Mouse (Mus musculus) thymus, adult 2 months (tissue): ENCODE data around the gene Cobll1. TPM values are rescaled to one million over a fixed set of nuclear protein-coding genes. Genes with fewer than 3 reads are reported as not detected.
"Not testable (repeated sequence)": the region's sequence is repeated elsewhere in the genome, so short reads cannot be mapped to it uniquely, and the experiment has no call there.

ENCODE experiments used
- DNase-seq: peaks from one replicate; pipeline ENCODE4 v3.0.0; 2021
- H3K27ac ChIP-seq: fragments of 200-500 bp; 2 replicates; pipeline ENCODE4 v1.5.1; 2012; ENCODE audit warnings: low read length, control low read depth; ENCODE audit not compliant: control insufficient read depth, insufficient read depth
- H3K27me3 ChIP-seq: fragments of 200-500 bp; 2 replicates; pipeline ENCODE4 v1.6.1; 2012; ENCODE audit warnings: mild to moderate bottlenecking, low read length, moderate library complexity, mixed read lengths; ENCODE audit not compliant: control insufficient read depth, insufficient read depth
- H3K36me3 ChIP-seq: fragments of 200-500 bp; 2 replicates; pipeline ENCODE4 v1.6.1; 2012; ENCODE audit warnings: mild to moderate bottlenecking, low read length, moderate library complexity; ENCODE audit not compliant: control insufficient read depth, insufficient read depth
- H3K4me1 ChIP-seq: fragments of 200-500 bp; replicated peaks from 2 replicates; pipeline ENCODE4 v1.6.1; 2012; ENCODE audit warnings: low read length; ENCODE audit not compliant: control insufficient read depth, insufficient read depth
- H3K4me3 ChIP-seq: fragments of 200-500 bp; 2 replicates; pipeline ENCODE4 v1.5.1; 2012; ENCODE audit warnings: mild to moderate bottlenecking, low read length, control low read depth, moderate library complexity; ENCODE audit not compliant: control insufficient read depth, insufficient read depth
- CTCF ChIP-seq: fragments of 200-500 bp; IDR thresholded peaks from 2 replicates; pipeline ENCODE4 v1.5.1; 2012; ENCODE audit warnings: mild to moderate bottlenecking, control low read depth, low read length, moderate library complexity, borderline replicate concordance; ENCODE audit not compliant: control insufficient read depth, poor library complexity, insufficient read depth; ENCODE audit errors: extremely low read depth
- POLR2A ChIP-seq: fragments of 200-500 bp; IDR thresholded peaks from 2 replicates; pipeline ENCODE4 v1.6.1; 2012; ENCODE audit warnings: mild to moderate bottlenecking, low read length, control low read depth, moderate library complexity; ENCODE audit not compliant: control insufficient read depth, poor library complexity, insufficient read depth; ENCODE audit errors: extremely low read depth
- WGBS: fragments of 180-500 bp; shearing (Covaris S2); methylation state at CpG from one replicate; pipeline ENCODE4 v1.1.7; 2018; 5-methylcytosine and 5-hydroxymethylcytosine counted together
- polyA plus RNA-seq: library from polyadenylated mRNA; depleted of rRNA; stranded (reverse); fragments of >200 nt; gene quantifications from 2 replicates; pipeline ENCODE4 v1.2.3, GENCODE M21; 2012

The Cobll1 gene
- polyA plus RNA-seq, 1 experiment: 3.5 TPM

DNA sequence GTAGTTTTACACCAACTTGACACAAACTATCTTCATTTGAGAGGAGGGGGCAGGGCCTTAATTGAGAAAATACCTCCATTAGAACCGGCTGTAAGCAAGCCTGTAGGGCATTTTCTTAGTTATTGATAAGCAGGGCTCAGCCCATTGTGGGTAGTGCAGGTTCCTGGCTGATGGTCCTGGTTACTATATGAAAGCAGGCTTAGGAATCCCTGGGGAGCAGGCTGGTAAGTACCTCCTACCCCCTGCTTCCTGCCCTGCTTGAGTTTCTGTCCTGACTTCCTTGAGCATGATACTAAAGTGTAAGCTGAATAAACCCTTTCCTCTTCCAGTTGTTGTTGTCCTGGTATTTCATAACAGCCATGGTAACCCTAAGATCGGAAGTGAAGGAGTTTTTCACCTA is 34.7 kb upstream of the Cobll1 start:
- H3K27me3 ChIP-seq: no peaks in the 10 kb centered on the region
- 94% methylated on average over 2 of the region's 2 CpGs for WGBS

DNA sequence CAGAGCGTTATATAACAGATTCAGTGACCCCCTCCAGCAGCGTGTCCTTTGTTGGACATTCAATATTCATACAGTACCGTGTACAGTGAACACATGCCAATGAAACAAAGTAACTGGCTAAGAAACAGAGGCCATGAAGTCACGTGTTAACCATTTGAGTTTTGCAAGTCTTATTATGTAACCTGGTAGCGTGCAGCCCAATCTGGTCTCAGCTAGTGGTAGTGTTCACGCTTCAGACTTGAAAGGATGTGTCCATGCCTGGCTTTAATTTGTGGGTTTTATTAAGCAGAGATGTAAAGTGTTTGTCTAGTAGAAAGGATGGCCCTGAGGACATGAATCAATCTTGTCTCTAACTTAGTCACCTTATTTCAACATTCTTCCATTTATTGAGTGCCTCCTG is 29.5 kb upstream of the Cobll1 start:
- H3K36me3 ChIP-seq: no peaks in the 10 kb centered on the region
- no peak for DNase-seq
- no peaks in the 10 kb centered on the region for H3K27me3 ChIP-seq
- H3K4me3 ChIP-seq: no peak overlapping the region
- 96% methylated on average over 6 of the region's 6 CpGs for WGBS
- no peaks in the 10 kb centered on the region for H3K4me1 ChIP-seq
- H3K27ac ChIP-seq: no peak overlapping the region
- no peak for TF ChIP-seq CTCF
- no peak for TF ChIP-seq POLR2A

More for the DNA sequence above, 34.7 kb upstream of the Cobll1 start:
- TF ChIP-seq CTCF (no peak), POLR2A (no peak)
- Histone ChIP-seq H3K27ac (no peak overlapping the region), H3K4me1 (peaks cover under 1% of the 10 kb centered on the region; the same call in 1 of the 2 replicates), H3K36me3 (no peaks in the 10 kb centered on the region), H3K4me3 (no peak overlapping the region)
- no peak for DNase-seq

DNA sequence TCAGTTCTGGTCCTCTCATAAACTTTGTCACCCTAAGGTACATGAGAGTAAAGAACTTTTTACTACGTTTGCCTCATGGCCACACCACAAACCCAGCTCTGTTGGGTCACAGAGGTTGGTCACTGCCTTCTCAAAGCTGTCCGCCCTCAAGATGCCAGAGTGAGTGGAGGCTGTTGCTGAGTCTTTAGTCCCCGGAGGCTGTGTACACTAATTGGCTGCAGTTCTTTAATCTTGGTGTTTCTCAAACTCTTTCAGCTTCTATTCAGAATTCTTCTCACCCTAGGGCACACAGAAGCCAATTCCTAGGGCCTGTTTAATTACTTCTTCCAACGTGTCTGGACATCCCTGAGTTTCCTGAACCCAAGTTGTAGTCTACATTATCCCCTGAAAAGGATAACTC is 28.6 kb upstream of the Cobll1 start:
- Histone ChIP-seq H3K4me3 (no peak overlapping the region), H3K4me1 (no peaks in the 10 kb centered on the region), H3K27ac (no peak overlapping the region), H3K36me3 (no peaks in the 10 kb centered on the region), H3K27me3 (no peaks in the 10 kb centered on the region)
- no peak for DNase-seq
- 92% methylated on average over 4 of the region's 4 CpGs for WGBS
- no peak for TF ChIP-seq POLR2A
- no peak for TF ChIP-seq CTCF

DNA sequence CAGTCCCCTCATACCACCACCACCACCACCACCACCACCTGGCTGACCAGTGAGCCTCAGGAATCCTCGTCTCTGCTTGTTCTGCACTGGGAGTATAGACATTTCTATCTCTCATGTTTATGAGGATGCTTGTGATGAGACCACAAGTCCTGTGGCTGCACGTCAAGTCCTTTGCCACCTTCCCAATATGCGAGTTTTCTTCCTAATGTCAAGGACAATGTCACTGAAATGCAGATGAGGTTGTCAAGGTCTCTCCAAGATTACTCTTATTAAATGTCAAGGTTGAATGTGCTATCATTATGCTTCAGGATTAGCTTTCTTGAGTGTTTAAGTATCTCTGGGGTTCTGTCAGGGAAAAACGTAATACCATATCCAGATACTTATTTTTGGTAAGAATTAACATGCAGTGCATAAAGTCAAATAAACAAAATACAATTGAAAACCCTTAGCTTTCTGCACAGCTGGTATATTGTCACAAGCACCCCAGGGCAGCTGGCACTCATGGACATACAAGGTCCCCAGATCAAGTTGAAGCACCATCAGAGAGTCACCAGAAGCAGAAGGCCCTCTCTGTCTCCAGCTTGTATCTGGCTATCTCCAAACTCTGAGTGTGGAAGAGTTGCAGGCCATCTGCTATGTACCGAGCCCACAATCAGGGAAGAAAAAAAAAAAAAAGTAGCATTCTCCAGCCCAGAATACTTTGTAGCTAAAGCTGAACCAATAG is 27.5 kb upstream of the Cobll1 start:
- no peak overlapping the region for H3K27ac ChIP-seq
- H3K4me3 ChIP-seq: no peak overlapping the region
- no peak for TF ChIP-seq POLR2A
- no peak for TF ChIP-seq CTCF
- 98% methylated on average over 5 of the region's 5 CpGs for WGBS
- no peaks in the 10 kb centered on the region for H3K4me1 ChIP-seq
- H3K27me3 ChIP-seq: no peaks in the 10 kb centered on the region
- no peaks in the 10 kb centered on the region for H3K36me3 ChIP-seq
- DNase-seq: no peak

DNA sequence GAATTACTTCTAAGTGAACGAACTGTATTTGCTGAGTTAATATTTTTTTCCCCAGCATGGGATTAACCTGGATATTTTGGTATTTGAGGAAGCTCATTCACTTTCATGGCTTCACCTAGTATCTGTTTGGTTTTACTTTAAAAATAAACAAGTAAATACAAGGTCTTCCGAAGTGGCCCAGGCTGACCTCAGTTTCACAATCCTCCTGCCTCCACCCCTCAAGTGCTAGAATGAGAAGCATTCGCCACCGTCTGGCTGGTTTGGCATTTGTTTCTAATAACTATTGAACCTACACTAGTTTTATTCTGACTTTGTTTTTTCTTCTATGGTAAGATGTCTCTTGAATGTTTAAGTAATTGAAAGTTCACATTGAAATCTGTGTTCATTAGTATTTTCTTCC is 23.0 kb upstream of the Cobll1 start:
- Histone ChIP-seq H3K4me1 (no peaks in the 10 kb centered on the region), H3K4me3 (no peak overlapping the region), H3K36me3 (no peaks in the 10 kb centered on the region), H3K27me3 (no peaks in the 10 kb centered on the region), H3K27ac (no peak overlapping the region)
- 96% methylated on average over 4 of the region's 4 CpGs for WGBS
- no peak for DNase-seq
- TF ChIP-seq POLR2A: no peak
- no peak for TF ChIP-seq CTCF

DNA sequence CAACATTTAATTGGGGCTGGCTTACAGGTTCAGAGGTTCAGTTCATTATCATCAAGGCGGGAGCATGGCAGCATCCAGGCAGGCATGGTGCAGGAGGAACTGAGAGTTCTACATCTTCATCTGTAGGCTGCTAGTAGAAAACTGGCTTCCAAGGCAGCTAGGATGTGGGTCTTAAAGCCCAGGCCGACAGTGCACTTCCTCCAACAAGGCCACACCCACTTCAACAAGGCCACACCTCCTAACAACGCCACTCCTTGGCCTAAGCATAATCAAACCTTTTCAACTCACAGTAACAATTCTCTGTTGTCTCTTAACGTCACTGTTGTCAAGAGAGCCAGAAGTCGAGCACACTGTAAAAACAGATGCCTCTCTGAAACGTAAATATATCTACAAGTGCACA is 21.6 kb upstream of the Cobll1 start:
- not testable (repeated sequence) for H3K36me3 ChIP-seq, DNase-seq, H3K27ac ChIP-seq, H3K4me3 ChIP-seq, H3K4me1 ChIP-seq, H3K27me3 ChIP-seq
- WGBS: 75% methylated on average over 6 of the region's 6 CpGs

DNA sequence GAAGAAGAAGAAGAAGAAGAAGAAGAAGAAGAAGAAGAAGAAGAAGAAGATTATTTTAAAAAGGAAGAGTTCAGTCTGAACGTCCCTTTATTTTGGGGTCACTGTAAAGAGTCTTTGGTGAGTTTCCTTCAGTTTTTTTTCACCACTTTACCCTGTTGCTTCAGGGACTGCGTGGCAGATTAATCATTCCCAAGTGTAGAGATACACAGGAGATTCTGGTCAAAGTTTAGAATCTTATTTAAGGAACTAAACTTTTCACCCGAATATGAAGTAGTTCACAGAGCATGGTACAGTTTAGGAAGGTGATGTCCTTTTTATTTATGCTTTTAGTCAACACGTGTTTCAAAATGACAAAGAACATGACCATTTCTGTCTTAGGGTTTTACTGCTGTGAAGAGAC is 21.2 kb upstream of the Cobll1 start:
- H3K4me1 ChIP-seq: no peaks in the 10 kb centered on the region
- H3K4me3 ChIP-seq: no peak overlapping the region
- no peaks in the 10 kb centered on the region for H3K27me3 ChIP-seq
- no peak overlapping the region for H3K27ac ChIP-seq
- DNase-seq: no peak
- 86% methylated on average over 4 of the region's 4 CpGs for WGBS
- no peaks in the 10 kb centered on the region for H3K36me3 ChIP-seq
- TF ChIP-seq POLR2A (no peak), CTCF (no peak)
